Mouse (Mus musculus): ENCODE measurements at regions not wholly inside any gene's neighbourhood (a gene's known extent, or its start where the extent isn't known, plus 50 kb on each side); places are given as distances from the start of the nearest gene placed in this dataset.

GRCm38 (mm10) chr12:92302951-92303591 is 454.1 kb upstream of the Sel1l start:
- H3K9me3 ChIP-seq (replicated peaks; ENCODE audit: control insufficient read depth, low read length) = no peaks in the 10 kb centered on the region
- ATAC-seq (peak; percentile 86), DNase-seq (ENCODE audit: low spot score) (peak; percentile 93)
- no peaks in the 10 kb centered on the region for H3K4me1 ChIP-seq (ENCODE audit: control insufficient read depth, insufficient read depth, low read length)
- 24% methylated on average over 14 of the region's 14 CpGs for WGBS
- no peak overlapping the region for H3K4me2 ChIP-seq (ENCODE audit: low read length)
- no peak overlapping the region for H3K4me3 ChIP-seq (ENCODE audit: low read depth, low read length)
- no peak overlapping the region for H3K27ac ChIP-seq (ENCODE audit: low read depth, low read length)
- H3K27me3 ChIP-seq (replicated peaks; ENCODE audit: control insufficient read depth, insufficient read depth, low read length) = no peaks in the 10 kb centered on the region
- no peak overlapping the region for H3K9ac ChIP-seq (ENCODE audit: low read length)
- no peaks in the 10 kb centered on the region for H3K36me3 ChIP-seq (ENCODE audit: control insufficient read depth, insufficient read depth, low read length)

- no peak for DNase-seq (ENCODE audit: low spot score)
- H3K4me1 ChIP-seq (ENCODE audit: control insufficient read depth, insufficient read depth, low read length) = peaks cover 8% of the 10 kb centered on the region; the same call in 1 of the 2 replicates
- no peaks in the 10 kb centered on the region for H3K9me3 ChIP-seq (replicated peaks; ENCODE audit: control insufficient read depth, low read length)
- H3K27me3 ChIP-seq (replicated peaks; ENCODE audit: control insufficient read depth, insufficient read depth, low read length) = no peaks in the 10 kb centered on the region
- H3K27ac ChIP-seq (ENCODE audit: low read depth, low read length) = no peak overlapping the region
- ATAC-seq = no peak
- H3K4me3 ChIP-seq (ENCODE audit: low read depth, low read length) = no peak overlapping the region
- H3K36me3 ChIP-seq (ENCODE audit: control insufficient read depth, insufficient read depth, low read length) = no peaks in the 10 kb centered on the region
- no peak overlapping the region for H3K9ac ChIP-seq (ENCODE audit: low read length)
- WGBS = 71% methylated on average over 4 of the region's 4 CpGs
- no peak overlapping the region for H3K4me2 ChIP-seq (ENCODE audit: low read length)
These were observed 445.9 kb upstream of the Sel1l start for GRCm38 (mm10) chr12:92294887-92295286.

- Histone ChIP-seq H3K4me1 (ENCODE audit: control insufficient read depth, insufficient read depth, low read length) (peaks cover 8% of the 10 kb centered on the region; the same call in 1 of the 2 replicates), H3K9me3 (replicated peaks; ENCODE audit: control insufficient read depth, low read length) (no peaks in the 10 kb centered on the region), H3K27me3 (replicated peaks; ENCODE audit: control insufficient read depth, insufficient read depth, low read length) (no peaks in the 10 kb centered on the region), H3K4me3 (ENCODE audit: low read depth, low read length) (no peak overlapping the region), H3K4me2 (ENCODE audit: low read length) (no peak overlapping the region), H3K27ac (ENCODE audit: low read depth, low read length) (peak overlapping the region; percentile 28), H3K9ac (ENCODE audit: low read length) (no peak overlapping the region), H3K36me3 (ENCODE audit: control insufficient read depth, insufficient read depth, low read length) (no peaks in the 10 kb centered on the region)
- DNase-seq (ENCODE audit: low spot score) (no peak), ATAC-seq (peak; percentile 56)
These were observed 444.4 kb upstream of the Sel1l start for GRCm38 (mm10) chr12:92293341-92293720.

- 4% methylated on average over 11 of the region's 11 CpGs for WGBS
- no peaks in the 10 kb centered on the region for H3K36me3 ChIP-seq (ENCODE audit: control insufficient read depth, insufficient read depth, low read length)
- H3K4me2 ChIP-seq (ENCODE audit: low read length) = peak overlapping the region; percentile 1; the same call in 1 of the 2 replicates
- no peaks in the 10 kb centered on the region for H3K27me3 ChIP-seq (replicated peaks; ENCODE audit: control insufficient read depth, insufficient read depth, low read length)
- DNase-seq (ENCODE audit: low spot score) (peak; percentile 88), ATAC-seq (peak; percentile 93)
- no peak overlapping the region for H3K4me3 ChIP-seq (ENCODE audit: low read depth, low read length)
- H3K27ac ChIP-seq (ENCODE audit: low read depth, low read length) = peak overlapping the region; percentile 28
- H3K9me3 ChIP-seq (replicated peaks; ENCODE audit: control insufficient read depth, low read length) = no peaks in the 10 kb centered on the region
- peaks cover 8% of the 10 kb centered on the region; the same call in 1 of the 2 replicates for H3K4me1 ChIP-seq (ENCODE audit: control insufficient read depth, insufficient read depth, low read length)
- H3K9ac ChIP-seq (ENCODE audit: low read length) = no peak overlapping the region
These were observed 443.7 kb upstream of the Sel1l start for GRCm38 (mm10) chr12:92292460-92293340.

- 89% methylated on average over 1 of the region's 1 CpGs for WGBS
- H3K4me3 ChIP-seq (ENCODE audit: low read depth, low read length) = no peak overlapping the region
- DNase-seq (ENCODE audit: low spot score) = no peak
These were observed 442.5 kb upstream of the Sel1l start for GRCm38 (mm10) chr12:92291490-92291889.

GRCm38 (mm10) chr12:92285511-92285910 is 436.6 kb upstream of the Sel1l start:
- no peak overlapping the region for H3K27ac ChIP-seq (ENCODE audit: low read depth, low read length)
- no peak overlapping the region for H3K4me2 ChIP-seq (ENCODE audit: low read length)
- no peak overlapping the region for H3K4me3 ChIP-seq (ENCODE audit: low read depth, low read length)
- ATAC-seq (no peak), DNase-seq (ENCODE audit: low spot score) (no peak)
- 86% methylated on average over 5 of the region's 5 CpGs for WGBS
- H3K4me1 ChIP-seq (ENCODE audit: control insufficient read depth, insufficient read depth, low read length) = no peaks in the 10 kb centered on the region
- H3K36me3 ChIP-seq (ENCODE audit: control insufficient read depth, insufficient read depth, low read length) = no peaks in the 10 kb centered on the region
- no peaks in the 10 kb centered on the region for H3K27me3 ChIP-seq (replicated peaks; ENCODE audit: control insufficient read depth, insufficient read depth, low read length)
- no peak overlapping the region for H3K9ac ChIP-seq (ENCODE audit: low read length)
- H3K9me3 ChIP-seq (replicated peaks; ENCODE audit: control insufficient read depth, low read length) = no peaks in the 10 kb centered on the region

More at GRCm38 (mm10) chr12:92291490-92291889, 442.5 kb upstream of the Sel1l start:
- peaks cover 8% of the 10 kb centered on the region; the same call in 1 of the 2 replicates for H3K4me1 ChIP-seq (ENCODE audit: control insufficient read depth, insufficient read depth, low read length)
- no peak for ATAC-seq
- H3K9me3 ChIP-seq (replicated peaks; ENCODE audit: control insufficient read depth, low read length) = no peaks in the 10 kb centered on the region
- no peaks in the 10 kb centered on the region for H3K27me3 ChIP-seq (replicated peaks; ENCODE audit: control insufficient read depth, insufficient read depth, low read length)
- H3K36me3 ChIP-seq (ENCODE audit: control insufficient read depth, insufficient read depth, low read length) = no peaks in the 10 kb centered on the region
- no peak overlapping the region for H3K27ac ChIP-seq (ENCODE audit: low read depth, low read length)
- H3K4me2 ChIP-seq (ENCODE audit: low read length) = no peak overlapping the region
- no peak overlapping the region for H3K9ac ChIP-seq (ENCODE audit: low read length)

GRCm38 (mm10) chr12:92280470-92280869 is 431.5 kb upstream of the Sel1l start:
- Histone ChIP-seq H3K9me3 (replicated peaks; ENCODE audit: control insufficient read depth, low read length) (no peaks in the 10 kb centered on the region), H3K36me3 (ENCODE audit: control insufficient read depth, insufficient read depth, low read length) (no peaks in the 10 kb centered on the region), H3K9ac (ENCODE audit: low read length) (no peak overlapping the region), H3K27ac (ENCODE audit: low read depth, low read length) (no peak overlapping the region), H3K4me3 (ENCODE audit: low read depth, low read length) (no peak overlapping the region), H3K4me2 (ENCODE audit: low read length) (no peak overlapping the region), H3K4me1 (ENCODE audit: control insufficient read depth, insufficient read depth, low read length) (no peaks in the 10 kb centered on the region), H3K27me3 (replicated peaks; ENCODE audit: control insufficient read depth, insufficient read depth, low read length) (no peaks in the 10 kb centered on the region)
- 21% methylated on average over 1 of the region's 1 CpGs for WGBS
- DNase-seq (ENCODE audit: low spot score) (peak; percentile 25), ATAC-seq (no peak)

- Histone ChIP-seq H3K27ac (ENCODE audit: low read depth, low read length) (no peak overlapping the region), H3K4me2 (ENCODE audit: low read length) (no peak overlapping the region), H3K9ac (ENCODE audit: low read length) (no peak overlapping the region), H3K9me3 (replicated peaks; ENCODE audit: control insufficient read depth, low read length) (no peaks in the 10 kb centered on the region), H3K27me3 (replicated peaks; ENCODE audit: control insufficient read depth, insufficient read depth, low read length) (no peaks in the 10 kb centered on the region), H3K4me3 (ENCODE audit: low read depth, low read length) (no peak overlapping the region), H3K36me3 (ENCODE audit: control insufficient read depth, insufficient read depth, low read length) (no peaks in the 10 kb centered on the region), H3K4me1 (ENCODE audit: control insufficient read depth, insufficient read depth, low read length) (no peaks in the 10 kb centered on the region; the same call in 1 of the 2 replicates)
- no peak for ATAC-seq
- WGBS = 51% methylated on average over 4 of the region's 4 CpGs
- no peak for DNase-seq (ENCODE audit: low spot score)
These were observed 403.0 kb upstream of the Sel1l start for GRCm38 (mm10) chr12:92251962-92252361.
